10 mouse cellular contexts compared by ENCODE assay signal in genomic region chr10:78143727-78144505, GRCm38 (mm10). TPM values are rescaled to one million over a fixed set of nuclear protein-coding genes. Genes with fewer than 3 reads are reported as not detected.
A peak's percentile ranks its signal among the peaks of the same experiment; 100 is the strongest.
DNase-seq lines count a peak whose midpoint lies in the region; ATAC-seq lines count a peak whose summit lies in the region.
"Had no signal": no experiment of that assay in that cellular context is flagged by ENCODE, and none has a peak within 500 bp of the region (broad histone marks: within the 10 kb centered on the region; RNA-seq: fewer than 3 reads in every experiment).

No protein-coding gene starts in this region.

- 59% methylated on average over 8 of the region's 8 CpGs for WGBS in kidney, embryonic 16.5 days
- 63% methylated on average over 8 of the region's 8 CpGs for WGBS in neural tube, embryonic 15.5 days

- no peak overlapping the region for H3K9ac ChIP-seq in kidney, embryonic 16.5 days (replicated peaks; ENCODE audit: low read length)
- no peak overlapping the region for H3K9ac ChIP-seq in neural tube, embryonic 15.5 days (replicated peaks)
- H3K9ac ChIP-seq: heart, embryonic 15.5 days had no signal

- ATAC-seq in kidney, embryonic 16.5 days (ENCODE audit: low FRiP score, low TSS enrichment) = no peak
- no peak for ATAC-seq in neural tube, embryonic 15.5 days (ENCODE audit: low FRiP score)
- ATAC-seq in megakaryocyte-erythroid progenitor cell, adult 5-6 weeks (replicated peaks; ENCODE audit: low FRiP score, low TSS enrichment, poor library complexity, severe bottlenecking) = no peak

- no peaks in the 10 kb centered on the region for H3K36me3 ChIP-seq in kidney, embryonic 16.5 days (ENCODE audit: insufficient read depth, low read length)
- no peaks in the 10 kb centered on the region for H3K36me3 ChIP-seq in neural tube, embryonic 15.5 days
- H3K36me3 ChIP-seq: heart, embryonic 15.5 days had no signal

- H3K4me1 ChIP-seq in kidney, embryonic 16.5 days (ENCODE audit: insufficient read depth, low read length) = peaks cover 16% of the 10 kb centered on the region
- H3K4me1 ChIP-seq in neural tube, embryonic 15.5 days = no peaks in the 10 kb centered on the region

- peak; percentile 87 for DNase-seq in kidney, adult 9 months
- DNase-seq in right cerebral cortex, adult 2 months (ENCODE audit: low spot score in 2 of 2) = peak; percentile 58 to 68
- no peak for DNase-seq in right cerebral cortex, postnatal 14 days
- peak; percentile 49 to 77 for DNase-seq in kidney, postnatal 36 days
- peak; percentile 80 for DNase-seq in telencephalon, adult 2 months (ENCODE audit: low read depth, low spot score)
- DNase-seq: cerebellum, postnatal 25 days had no signal

- H3K9me3 ChIP-seq in kidney, embryonic 16.5 days (ENCODE audit: low read length) = no peaks in the 10 kb centered on the region
- no peaks in the 10 kb centered on the region for H3K9me3 ChIP-seq in neural tube, embryonic 15.5 days (replicated peaks)
- H3K9me3 ChIP-seq: heart, embryonic 15.5 days had no signal

- no peak overlapping the region for H3K27ac ChIP-seq in kidney, embryonic 16.5 days (ENCODE audit: low read length)
- no peak overlapping the region for H3K27ac ChIP-seq in neural tube, embryonic 15.5 days (replicated peaks)
- H3K27ac ChIP-seq: heart, embryonic 15.5 days had no signal

- H3K4me2 ChIP-seq in kidney, embryonic 16.5 days (replicated peaks; ENCODE audit: low read depth, low read length) = no peak overlapping the region
- H3K4me2 ChIP-seq in neural tube, embryonic 15.5 days = no peak overlapping the region
- H3K4me2 ChIP-seq: heart, embryonic 15.5 days had no signal

- H3K4me3 ChIP-seq in kidney, embryonic 16.5 days (ENCODE audit: low read length) = no peak overlapping the region
- H3K4me3 ChIP-seq in neural tube, embryonic 15.5 days (replicated peaks) = no peak overlapping the region
- H3K4me3 ChIP-seq: heart, embryonic 15.5 days had no signal

- H3K27me3 ChIP-seq in kidney, embryonic 16.5 days (ENCODE audit: insufficient read depth, low read length) = no peaks in the 10 kb centered on the region
- no peaks in the 10 kb centered on the region for H3K27me3 ChIP-seq in neural tube, embryonic 15.5 days (replicated peaks)
- H3K27me3 ChIP-seq: heart, embryonic 15.5 days had no signal

RNA-seq across cellular contexts. Expression of gene D10Jhu81e, which starts 25.7 kb away (rescaled TPM):
- 50.7 and 54.7 TPM in 2 replicates for polyA plus RNA-seq in kidney, embryonic 16.5 days (2015; fragmentation: Nextera tagmentation; extraction: Ambion mirVana)
- 31.2 and 34.5 TPM in 2 replicates for polyA plus RNA-seq in neural tube, embryonic 15.5 days (2015; fragmentation: Nextera tagmentation; extraction: Ambion mirVana)
- total RNA-seq in megakaryocyte-erythroid progenitor cell, adult 5-6 weeks (2014; fragmentation: Nextera tagmentation) = 42.1 and 48.7 TPM in 2 replicates
- total RNA-seq in megakaryocyte-erythroid progenitor cell, adult 5-6 weeks (2017) = 94.9 and 103 TPM in 2 replicates

RNA-seq across cellular contexts. Expression of gene Pwp2, which starts 41.0 kb away (rescaled TPM):
- 24.5 and 25.5 TPM in 2 replicates for polyA plus RNA-seq in kidney, embryonic 16.5 days (2015; fragmentation: Nextera tagmentation; extraction: Ambion mirVana)
- 14.8 and 19.0 TPM in 2 replicates for polyA plus RNA-seq in neural tube, embryonic 15.5 days (2015; fragmentation: Nextera tagmentation; extraction: Ambion mirVana)
- total RNA-seq in megakaryocyte-erythroid progenitor cell, adult 5-6 weeks (2014; fragmentation: Nextera tagmentation) = 25.5 and 31.4 TPM in 2 replicates
- total RNA-seq in megakaryocyte-erythroid progenitor cell, adult 5-6 weeks (2017) = 37.0 and 47.2 TPM in 2 replicates
